ENCODE assay signal across 7 mouse cellular contexts in genomic region chr3:37876016-37876765, GRCm38 (mm10).
DNase-seq lines count a peak whose midpoint lies in the region; ATAC-seq and TF ChIP-seq lines count a peak whose summit lies in the region.

No protein-coding gene starts in this region.

- no peak for DNase-seq in testis, postnatal 10 days (ENCODE audit: low spot score)
- DNase-seq in liver, postnatal 0 days: peak; percentile 20
- DNase-seq in yolk sac, embryonic 10.5 days (ENCODE audit: low spot score): no peak
- no peak for DNase-seq in gastrocnemius, postnatal 10 days

- TF ChIP-seq CTCF in testis, adult 2 months (IDR thresholded peaks at IDR 0.05; ENCODE audit: control insufficient read depth, insufficient read depth, insufficient replicate concordance, low read depth, low read length): no peak
- TF ChIP-seq CTCF in liver, postnatal 0 days (IDR thresholded peaks at IDR 0.05; ENCODE audit: low read depth): 0 out of 2 replicates have a peak, but pooled peaks have one; percentile 2

- no peaks in the 10 kb centered on the region for H3K27me3 ChIP-seq in testis, adult 2 months (ENCODE audit: control insufficient read depth, insufficient read depth, low read length)
- H3K27me3 ChIP-seq in hindbrain, embryonic 13.5 days: no peaks in the 10 kb centered on the region; the same call in 1 of the 2 replicates
- H3K27me3 ChIP-seq in liver, postnatal 0 days (ENCODE audit: insufficient read depth, low read length): no peaks in the 10 kb centered on the region

- WGBS in hindbrain, embryonic 13.5 days: 83% methylated on average over 13 of the region's 13 CpGs
- WGBS in liver, postnatal 0 days (ENCODE audit: insufficient replicate concordance): 67% methylated on average over 13 of the region's 13 CpGs

- no peak overlapping the region for H3K4me3 ChIP-seq in testis, adult 2 months (ENCODE audit: control insufficient read depth, low read depth, low read length)
- no peak overlapping the region for H3K4me3 ChIP-seq in hindbrain, embryonic 13.5 days
- H3K4me3 ChIP-seq in liver, postnatal 0 days (ENCODE audit: low read depth, low read length): no peak overlapping the region

- H3K4me1 ChIP-seq in testis, adult 2 months (ENCODE audit: control insufficient read depth, insufficient read depth, low read length): no peaks in the 10 kb centered on the region
- peaks cover 16% of the 10 kb centered on the region; the same call in 1 of the 2 replicates for H3K4me1 ChIP-seq in hindbrain, embryonic 13.5 days (replicated peaks)
- H3K4me1 ChIP-seq in liver, postnatal 0 days (ENCODE audit: insufficient read depth): 0 out of 2 replicates have a peak, but pooled peaks cover 3% of the 10 kb centered on the region

- no peak for TF ChIP-seq POLR2A in testis, adult 2 months (IDR thresholded peaks at IDR 0.05; ENCODE audit: control insufficient read depth, low read depth, low read length)

- no peak for ATAC-seq in hindbrain, embryonic 13.5 days (ENCODE audit: low FRiP score)
- ATAC-seq in liver, postnatal 0 days: peak; percentile 92
- no peak for ATAC-seq in inflammation-experienced regulatory T-cells, adult 6 months

- H3K36me3 ChIP-seq in testis, adult 2 months (ENCODE audit: control insufficient read depth, insufficient read depth, low read length): no peaks in the 10 kb centered on the region
- no peaks in the 10 kb centered on the region for H3K36me3 ChIP-seq in hindbrain, embryonic 13.5 days
- no peaks in the 10 kb centered on the region for H3K36me3 ChIP-seq in liver, postnatal 0 days (replicated peaks; ENCODE audit: insufficient read depth, low read length)

- H3K9me3 ChIP-seq in hindbrain, embryonic 13.5 days: no peaks in the 10 kb centered on the region
- no peaks in the 10 kb centered on the region for H3K9me3 ChIP-seq in liver, postnatal 0 days (ENCODE audit: low read length)

- no peak overlapping the region for H3K9ac ChIP-seq in hindbrain, embryonic 13.5 days
- H3K9ac ChIP-seq in liver, postnatal 0 days (replicated peaks): no peak overlapping the region

- no peak overlapping the region for H3K4me2 ChIP-seq in hindbrain, embryonic 13.5 days
- H3K4me2 ChIP-seq in liver, postnatal 0 days (ENCODE audit: low read depth, low read length): no peak overlapping the region

- peak overlapping the region; percentile 66 for H3K27ac ChIP-seq in testis, adult 2 months (ENCODE audit: control insufficient read depth, insufficient read depth, low read depth, low read length)
- peak overlapping the region; percentile 26; the same call in 1 of the 2 replicates for H3K27ac ChIP-seq in hindbrain, embryonic 13.5 days
- H3K27ac ChIP-seq in liver, postnatal 0 days (ENCODE audit: low read depth): peak overlapping the region; percentile 22

- peak; percentile 57; the same call in 1 of the 2 replicates for TF ChIP-seq EP300 in liver, postnatal 0 days (IDR thresholded peaks at IDR 0.05; ENCODE audit: low read depth)
